Mouse (Mus musculus): ENCODE results near the gene Soga1. TPM values are rescaled to one million over a fixed set of nuclear protein-coding genes. Genes with fewer than 3 reads are reported as not detected.

Soga1 gene
- 2.1 and 3.0 TPM in 2 replicates for polyA plus RNA-seq (2012; rRNA removed)

- DNase-seq (ENCODE audit: low read depth, low spot score): no peak
- WGBS: 1% methylated on average over 123 of the region's 136 CpGs
Measured at GRCm38 (mm10) chr2:157078793-157079700, at the start of gene Soga1. Soga1 (minus strand) TSS chr2:157079254.

- WGBS: 49% methylated on average over 4 of the region's 4 CpGs
- no peak for DNase-seq (ENCODE audit: low read depth, low spot score)
Measured at GRCm38 (mm10) chr2:157128072-157128471, 49.0 kb upstream of the Soga1 start.

- DNase-seq (ENCODE audit: low read depth, low spot score): no peak
- 21% methylated on average over 3 of the region's 3 CpGs for WGBS
Measured at GRCm38 (mm10) chr2:157127370-157127769, 48.3 kb upstream of the Soga1 start.

GRCm38 (mm10) chr2:157125246-157125645 is 46.2 kb upstream of the Soga1 start:
- DNase-seq (ENCODE audit: low read depth, low spot score): no peak
- WGBS: 78% methylated on average over 3 of the region's 3 CpGs

GRCm38 (mm10) chr2:157121766-157122165 is 42.7 kb upstream of the Soga1 start:
- 89% methylated on average over 8 of the region's 8 CpGs for WGBS

GRCm38 (mm10) chr2:157119075-157119474 is 40.0 kb upstream of the Soga1 start:
- WGBS: 53% methylated on average over 3 of the region's 3 CpGs
- no peak for DNase-seq (ENCODE audit: low read depth, low spot score)

More at GRCm38 (mm10) chr2:157121766-157122165, 42.7 kb upstream of the Soga1 start:
- DNase-seq (ENCODE audit: low read depth, low spot score): no peak

GRCm38 (mm10) chr2:157118556-157118955 is 39.5 kb upstream of the Soga1 start:
- WGBS: 51% methylated on average over 4 of the region's 4 CpGs

GRCm38 (mm10) chr2:157116964-157117363 is 37.9 kb upstream of the Soga1 start:
- 21% methylated on average over 3 of the region's 3 CpGs for WGBS
- no peak for DNase-seq (ENCODE audit: low read depth, low spot score)

More at GRCm38 (mm10) chr2:157118556-157118955, 39.5 kb upstream of the Soga1 start:
- DNase-seq (ENCODE audit: low read depth, low spot score): no peak

- WGBS: 79% methylated on average over 4 of the region's 4 CpGs
- DNase-seq (ENCODE audit: low read depth, low spot score): no peak
Measured at GRCm38 (mm10) chr2:157108236-157108635, 29.2 kb upstream of the Soga1 start.

- no peak for DNase-seq (ENCODE audit: low read depth, low spot score)
- WGBS: 94% methylated on average over 8 of the region's 8 CpGs
Measured at GRCm38 (mm10) chr2:157104454-157104853, 25.4 kb upstream of the Soga1 start.

GRCm38 (mm10) chr2:157102256-157102655 is 23.2 kb upstream of the Soga1 start:
- no peak for DNase-seq (ENCODE audit: low read depth, low spot score)

GRCm38 (mm10) chr2:157101650-157102049 is 22.6 kb upstream of the Soga1 start:
- DNase-seq (ENCODE audit: low read depth, low spot score): no peak
- 96% methylated on average over 9 of the region's 9 CpGs for WGBS

More at GRCm38 (mm10) chr2:157102256-157102655, 23.2 kb upstream of the Soga1 start:
- 82% methylated on average over 2 of the region's 2 CpGs for WGBS

GRCm38 (mm10) chr2:157100319-157100605 is 21.2 kb upstream of the Soga1 start:
- 85% methylated on average over 12 of the region's 12 CpGs for WGBS
- no peak for DNase-seq (ENCODE audit: low read depth, low spot score)

GRCm38 (mm10) chr2:157099532-157100318 is 20.7 kb upstream of the Soga1 start:
- no peak for DNase-seq (ENCODE audit: low read depth, low spot score)
- WGBS: 77% methylated on average over 12 of the region's 12 CpGs

- peak; percentile 46 for DNase-seq (ENCODE audit: low read depth, low spot score)
- 60% methylated on average over 9 of the region's 9 CpGs for WGBS
Measured at GRCm38 (mm10) chr2:157095005-157095755, 16.1 kb upstream of the Soga1 start.

- 54% methylated on average over 8 of the region's 8 CpGs for WGBS
- no peak for DNase-seq (ENCODE audit: low read depth, low spot score)
Measured at GRCm38 (mm10) chr2:157092024-157092423, 13.0 kb upstream of the Soga1 start.

- 78% methylated on average over 14 of the region's 14 CpGs for WGBS
- no peak for DNase-seq (ENCODE audit: low read depth, low spot score)
Measured at GRCm38 (mm10) chr2:157087536-157088317, 8.7 kb upstream of the Soga1 start.

- 36% methylated on average over 8 of the region's 8 CpGs for WGBS
Measured at GRCm38 (mm10) chr2:157086796-157087195, 7.7 kb upstream of the Soga1 start, which contains the start of gene Tldc2. Tldc2 (plus strand) TSS chr2:157087055.

More at GRCm38 (mm10) chr2:157086796-157087195, 7.7 kb upstream of the Soga1 start, which contains the start of gene Tldc2:
- DNase-seq (ENCODE audit: low read depth, low spot score): peak; percentile 83
